In the genomic region with DNA sequence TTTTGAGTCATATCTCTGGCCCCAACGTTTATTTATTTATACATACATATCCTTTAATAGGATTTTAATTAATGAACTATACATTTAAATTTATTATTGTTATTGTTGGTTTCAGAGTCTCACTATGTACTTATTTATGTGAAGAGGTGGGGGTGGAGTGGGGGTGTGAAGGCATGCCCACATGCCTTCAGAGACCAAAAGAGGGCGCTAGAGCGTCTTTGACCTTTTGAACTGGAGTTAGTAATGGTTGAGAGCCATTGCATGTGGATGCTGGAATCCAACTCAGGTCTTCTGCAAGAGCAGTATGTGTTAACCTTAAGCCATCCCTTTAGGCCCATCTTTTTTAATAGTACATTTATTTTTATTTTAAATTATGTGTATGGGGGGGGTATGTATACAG, we compare ENCODE assay signal across 8 mouse cellular contexts. TPM values are rescaled to one million over a fixed set of nuclear protein-coding genes. Genes with fewer than 3 reads are reported as not detected.
DNase-seq lines count a peak whose midpoint lies in the region; TF ChIP-seq lines count a peak whose summit lies in the region.

No protein-coding gene starts in this region.

- H3K27ac ChIP-seq in ES-E14 (ENCODE audit: insufficient read depth, low read depth, low read length, poor library complexity, severe bottlenecking) = no peak overlapping the region

- H3K36me3 ChIP-seq in ES-E14 (ENCODE audit: control insufficient read depth, insufficient read depth, low read length, poor library complexity, severe bottlenecking) = peaks cover 17% of the 10 kb centered on the region

- no peaks in the 10 kb centered on the region for H3K9me3 ChIP-seq in ES-E14 (ENCODE audit: control insufficient read depth, insufficient read depth, low read depth, low read length)

- DNase-seq in kidney, adult 9 months = peak; percentile 62
- DNase-seq in kidney, postnatal 10 days = no peak
- peak; percentile 57 for DNase-seq in ES-E14 (ENCODE audit: low read depth, low spot score)
- peak; percentile 63 for DNase-seq in c-Kit-positive CD71-positive TER-119-negative erythroid progenitor cells, embryonic 14.5 days (ENCODE audit: low read depth)
- peak; percentile 23 for DNase-seq in lung, postnatal 14 days
- no peak for DNase-seq in spleen, postnatal 36 days (ENCODE audit: low spot score in 2 of 2)
- DNase-seq in left cerebral cortex, adult 8-10 months (ENCODE audit: low spot score in 2 of 2) = no peak
- no peak for DNase-seq in layer of hippocampus, postnatal 36 days

- in situ Hi-C loops in ES-E14 (cut with MboI; ENCODE audit: low sequenced_read_pairs in 2 of 2, unreplicated experiment in 2 of 2) = no loop called here

- no peak overlapping the region for H3K9ac ChIP-seq in ES-E14 (ENCODE audit: insufficient read depth, low read depth, low read length, poor library complexity, severe bottlenecking)

- no peak overlapping the region for H3K4me3 ChIP-seq in ES-E14 (ENCODE audit: insufficient read depth in 1 of 2, low read depth in 1 of 2, low read length in 2 of 2, poor library complexity in 1 of 2, severe bottlenecking in 1 of 2)

- peaks cover 2 to 11% of the 10 kb centered on the region in 2 experiments; a peak in 2 of 4 replicates for H3K4me1 ChIP-seq in ES-E14 (ENCODE audit: control insufficient read depth in 2 of 2, insufficient read depth in 2 of 2, low read length in 2 of 2, poor library complexity in 1 of 2)

TF ChIP-seq in ES-E14, 5 proteins besides CTCF, POLR2A, EP300 and RAD21:
- TF ChIP-seq HCFC1 (IDR thresholded peaks at IDR 0.05; ENCODE audit: borderline replicate concordance, insufficient read depth, low read length) (no peak), MAFK (IDR thresholded peaks at IDR 0.05; ENCODE audit: insufficient read depth, low read depth, low read length) (no peak), ZNF384 (IDR thresholded peaks at IDR 0.05; ENCODE audit: low read depth, low read length) (no peak), ZC3H11A (IDR thresholded peaks at IDR 0.05; ENCODE audit: borderline replicate concordance, low read depth, low read length) (no peak), CHD2 (IDR thresholded peaks at IDR 0.05; ENCODE audit: low read depth, low read length) (no peak)

RNA-seq across cellular contexts. Expression of a gene that starts 1.5 kb away (rescaled TPM):
- total RNA-seq in ES-E14 (2012; rRNA removed) = 63.1 and 70.1 TPM in 2 replicates
- 10 to 100 TPM; 69.3 to 77.7 (median 73.6) TPM for total RNA-seq in left cerebral cortex, adult 8-10 months (2022)
- 10 to 100 TPM; 78.5 to 86.3 TPM for total RNA-seq in layer of hippocampus, postnatal 36 days (2021)

RNA-seq across cellular contexts. Expression of a gene that starts 17.5 kb away (rescaled TPM):
- 15.0 and 17.5 TPM in 2 replicates for total RNA-seq in ES-E14 (2012; rRNA removed)
- 10 to 100 TPM; 51.9 to 65.5 (median 57.1) TPM for total RNA-seq in left cerebral cortex, adult 8-10 months (2022)
- 10 to 100 TPM; 51.2 to 51.5 TPM for total RNA-seq in layer of hippocampus, postnatal 36 days (2021)

RNA-seq across cellular contexts. Expression of a gene that starts 36.1 kb away (rescaled TPM):
- total RNA-seq in ES-E14 (2012; rRNA removed) = 49.6 and 99.0 TPM in 2 replicates
- 10 to 100 TPM; 22.9 to 28.7 (median 27.5) TPM for total RNA-seq in left cerebral cortex, adult 8-10 months (2022)
- total RNA-seq in layer of hippocampus, postnatal 36 days (2021) = 10 to 100 TPM; 32.3 to 33.0 TPM

Comparison
In these comparisons a context has a peak if more than half of its experiments do, and no peak if none do; other contexts are left out.
1. DNase-seq: peak in kidney, adult 9 months (single experiment), ES-E14 (single experiment), c-Kit-positive CD71-positive TER-119-negative erythroid progenitor cells, embryonic 14.5 days (single experiment) and lung, postnatal 14 days (single experiment); none in kidney, postnatal 10 days (single experiment), spleen, postnatal 36 days (0 of 2), left cerebral cortex, adult 8-10 months (0 of 2) and layer of hippocampus, postnatal 36 days (0 of 2).